Mouse (Mus musculus) ES-E14 (cell line): ENCODE data around the gene Osbpl6. TPM values are rescaled to one million over a fixed set of nuclear protein-coding genes. Genes with fewer than 3 reads are reported as not detected.

Experiments used
- DNase-seq: peaks from one replicate; pipeline ENCODE4 v3.0.0-alpha.2; 2013; ENCODE audit warnings: low read depth, low spot score
- H3K27ac ChIP-seq: 2 replicates; pipeline ENCODE4 v1.5.1; 2012; ENCODE audit warnings: low read depth, mild to moderate bottlenecking, low read length, moderate library complexity, mixed read lengths; ENCODE audit not compliant: poor library complexity, insufficient read depth, severe bottlenecking
- H3K36me3 ChIP-seq: 2 replicates; pipeline ENCODE4 v1.6.1; 2012; ENCODE audit warnings: mild to moderate bottlenecking, low read length, moderate library complexity, mixed read lengths; ENCODE audit not compliant: control insufficient read depth, poor library complexity, insufficient read depth, severe bottlenecking
- H3K4me1 ChIP-seq, 2 experiments: fragments of 150-350 bp in 1 of 2; sonication (generic) in 1 of 2; 2 replicates each; pipeline ENCODE4 v1.6.1; 2012; ENCODE audit warnings: low read length in 2 of 2, mild to moderate bottlenecking in 1 of 2, mixed read lengths in 1 of 2; ENCODE audit not compliant: control insufficient read depth in 2 of 2, insufficient read depth in 2 of 2, poor library complexity in 1 of 2
- H3K4me3 ChIP-seq, 2 experiments: fragments of 150-350 bp in 1 of 2; sonication (generic) in 1 of 2; 2 replicates each; pipeline ENCODE4 v1.5.1; 2012; ENCODE audit warnings: low read length in 2 of 2, low read depth in 1 of 2, mild to moderate bottlenecking in 1 of 2, mixed read lengths in 1 of 2; ENCODE audit not compliant: insufficient read depth in 1 of 2, poor library complexity in 1 of 2, severe bottlenecking in 1 of 2
- H3K9ac ChIP-seq: 2 replicates; pipeline ENCODE4 v1.6.1; 2012; ENCODE audit warnings: low read depth, mild to moderate bottlenecking, low read length, mixed read lengths; ENCODE audit not compliant: poor library complexity, insufficient read depth, severe bottlenecking
- H3K9me3 ChIP-seq: fragments of 150-350 bp; sonication (generic); 2 replicates; pipeline ENCODE4 v1.6.1; 2012; ENCODE audit warnings: low read depth, mild to moderate bottlenecking, low read length; ENCODE audit not compliant: control insufficient read depth, insufficient read depth
- CHD2 ChIP-seq: IDR thresholded peaks from 2 replicates; pipeline ENCODE4 v1.6.1; 2014; ENCODE audit warnings: mild to moderate bottlenecking, low read depth, low read length, inconsistent platforms
- HCFC1 ChIP-seq: IDR thresholded peaks from 2 replicates; pipeline ENCODE4 v1.6.1; 2012; ENCODE audit warnings: low read length, inconsistent platforms, borderline replicate concordance; ENCODE audit not compliant: insufficient read depth
- MAFK ChIP-seq: IDR thresholded peaks from 2 replicates; pipeline ENCODE4 v1.6.1; 2014; ENCODE audit warnings: mild to moderate bottlenecking, low read depth, low read length, inconsistent platforms; ENCODE audit not compliant: insufficient read depth
- ZC3H11A ChIP-seq: IDR thresholded peaks from 2 replicates; pipeline ENCODE4 v1.6.1; 2012; ENCODE audit warnings: low read depth, mild to moderate bottlenecking, inconsistent platforms, low read length, borderline replicate concordance
- ZNF384 ChIP-seq: IDR thresholded peaks from 2 replicates; pipeline ENCODE4 v1.6.1; 2012; ENCODE audit warnings: low read depth, low read length, inconsistent platforms
- in situ Hi-C, 2 experiments: fragments of 600-800 bp; cut with MboI; formaldehyde crosslinking; loops; one replicate each; pipeline ENCODE4 v1.15.1; 2025; ENCODE audit warnings: low sequenced_read_pairs in 2 of 2, inconsistent platforms in 1 of 2; ENCODE audit not compliant: unreplicated experiment in 2 of 2
- total RNA-seq: library from RNA; depleted of rRNA; stranded (reverse); fragments of 300-350 nt; gene quantifications from 2 replicates; pipeline ENCODE4 v1.2.3, GENCODE M21; 2012

Osbpl6 gene
- total RNA-seq, 1 experiment, result 0.45 TPM

DNA sequence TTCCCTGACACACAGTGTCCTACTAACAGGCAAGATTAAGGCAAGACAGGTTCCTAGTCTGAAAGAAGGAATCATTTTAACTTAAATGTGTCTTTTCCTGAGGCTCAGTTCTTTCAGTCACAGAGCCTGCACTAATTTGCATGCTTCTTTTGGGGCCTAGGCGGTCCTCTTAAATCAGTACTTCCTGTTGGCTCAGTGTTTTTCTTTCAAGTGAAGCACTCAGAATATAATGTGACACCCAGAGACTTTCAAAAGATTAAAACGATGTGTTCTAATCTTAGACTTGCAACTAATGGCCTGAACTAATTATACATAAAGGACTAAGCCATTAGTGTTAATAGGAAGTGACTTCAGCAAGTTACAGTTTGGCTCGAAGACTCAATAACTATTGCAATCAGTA lies 23.0 kb downstream of the Osbpl6 start:
- H3K4me3 ChIP-seq, result no peak overlapping the region
- H3K4me1 ChIP-seq, result no peaks in the 10 kb centered on the region
- H3K36me3 ChIP-seq, result no peaks in the 10 kb centered on the region
- TF ChIP-seq ZNF384 (no peak), CHD2 (no peak), MAFK (no peak), HCFC1 (no peak), ZC3H11A (no peak)
- in situ Hi-C loops, result no loop called here
- no peak overlapping the region for H3K27ac ChIP-seq
- no peak overlapping the region for H3K9ac ChIP-seq
- no peak for DNase-seq
- H3K9me3 ChIP-seq, result no peaks in the 10 kb centered on the region

DNA sequence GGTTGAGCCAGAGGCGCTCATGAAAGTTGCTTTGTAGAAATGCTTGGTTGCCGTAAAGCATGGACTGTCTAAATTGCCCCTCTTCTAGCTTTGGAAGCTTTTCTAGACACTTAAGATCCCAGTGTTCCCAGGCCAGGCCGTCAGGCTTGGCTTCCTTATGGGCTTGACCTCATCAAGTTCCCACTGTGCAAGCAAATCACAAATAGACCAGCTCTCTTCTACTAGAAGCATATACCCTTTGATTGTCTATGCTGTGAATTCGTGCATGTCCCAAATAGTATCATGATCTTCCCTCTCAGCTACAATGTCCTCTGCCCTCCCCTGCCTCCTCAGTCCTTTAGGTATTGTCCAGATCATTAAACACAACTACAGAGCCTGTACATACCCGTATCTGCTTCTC lies 23.5 kb downstream of the Osbpl6 start:
- H3K36me3 ChIP-seq, result no peaks in the 10 kb centered on the region

DNA sequence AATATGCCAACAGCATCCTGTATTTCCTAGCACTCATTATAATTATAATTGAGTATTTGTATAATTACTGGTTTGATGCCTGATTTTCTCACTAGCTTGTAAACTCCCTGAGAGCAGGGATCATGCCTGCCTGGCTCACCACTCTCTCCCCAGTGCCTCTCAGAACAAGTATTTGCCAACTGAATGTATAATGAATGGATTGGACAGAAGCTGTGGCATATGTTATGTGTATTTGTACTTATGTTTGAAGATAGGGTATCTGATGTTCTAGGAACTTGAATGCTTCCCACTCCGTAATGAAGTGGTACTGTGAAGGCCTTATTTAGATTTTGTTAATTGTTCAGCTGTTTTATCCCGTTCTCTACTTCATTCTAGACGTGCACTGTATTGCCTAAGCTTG lies 24.2 kb downstream of the Osbpl6 start:
- H3K27ac ChIP-seq, result no peak overlapping the region
- in situ Hi-C loops, result no loop called here
- H3K36me3 ChIP-seq, result no peaks in the 10 kb centered on the region
- TF ChIP-seq ZC3H11A (no peak), CHD2 (no peak), HCFC1 (no peak), MAFK (no peak), ZNF384 (no peak)
- no peak for DNase-seq
- H3K4me3 ChIP-seq, result no peak overlapping the region
- H3K9me3 ChIP-seq, result no peaks in the 10 kb centered on the region
- no peaks in the 10 kb centered on the region for H3K4me1 ChIP-seq
- H3K9ac ChIP-seq, result no peak overlapping the region

More for the DNA sequence above, 23.5 kb downstream of the Osbpl6 start:
- H3K9me3 ChIP-seq, result no peaks in the 10 kb centered on the region
- H3K27ac ChIP-seq, result no peak overlapping the region
- no peaks in the 10 kb centered on the region for H3K4me1 ChIP-seq
- no peak for DNase-seq
- in situ Hi-C loops, result no loop called here
- no peak overlapping the region for H3K4me3 ChIP-seq
- no peak overlapping the region for H3K9ac ChIP-seq
- TF ChIP-seq CHD2 (no peak), ZC3H11A (no peak), HCFC1 (no peak), ZNF384 (no peak), MAFK (no peak)

DNA sequence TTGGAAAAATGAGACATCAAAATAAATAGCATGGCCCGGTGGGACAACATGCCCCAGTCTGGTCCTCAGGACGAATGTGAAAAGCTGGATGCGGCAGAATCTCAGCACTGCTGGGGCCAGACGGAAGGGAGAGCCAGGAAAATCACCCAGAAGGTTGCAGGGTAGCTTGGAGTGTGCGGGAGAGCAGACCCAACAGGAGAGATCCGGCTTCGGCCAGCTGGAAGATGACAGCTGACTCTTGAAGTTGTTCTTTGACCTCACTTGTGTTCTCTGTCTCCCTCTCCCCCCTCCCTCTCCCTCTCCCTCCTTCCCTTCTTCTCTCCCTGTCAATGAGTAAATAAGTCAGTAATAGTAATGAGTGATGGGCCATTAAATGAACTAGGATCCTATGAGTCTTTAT lies 27.9 kb downstream of the Osbpl6 start:
- Histone ChIP-seq H3K27ac (no peak overlapping the region), H3K36me3 (no peaks in the 10 kb centered on the region), H3K4me1 (no peaks in the 10 kb centered on the region; a peak in 1 of 4 replicates), H3K9ac (no peak overlapping the region), H3K4me3 (no peak overlapping the region), H3K9me3 (no peaks in the 10 kb centered on the region)
- no peak for DNase-seq
- in situ Hi-C loops, result no loop called here
- TF ChIP-seq CHD2 (no peak), MAFK (no peak), ZC3H11A (no peak), HCFC1 (no peak), ZNF384 (no peak)

DNA sequence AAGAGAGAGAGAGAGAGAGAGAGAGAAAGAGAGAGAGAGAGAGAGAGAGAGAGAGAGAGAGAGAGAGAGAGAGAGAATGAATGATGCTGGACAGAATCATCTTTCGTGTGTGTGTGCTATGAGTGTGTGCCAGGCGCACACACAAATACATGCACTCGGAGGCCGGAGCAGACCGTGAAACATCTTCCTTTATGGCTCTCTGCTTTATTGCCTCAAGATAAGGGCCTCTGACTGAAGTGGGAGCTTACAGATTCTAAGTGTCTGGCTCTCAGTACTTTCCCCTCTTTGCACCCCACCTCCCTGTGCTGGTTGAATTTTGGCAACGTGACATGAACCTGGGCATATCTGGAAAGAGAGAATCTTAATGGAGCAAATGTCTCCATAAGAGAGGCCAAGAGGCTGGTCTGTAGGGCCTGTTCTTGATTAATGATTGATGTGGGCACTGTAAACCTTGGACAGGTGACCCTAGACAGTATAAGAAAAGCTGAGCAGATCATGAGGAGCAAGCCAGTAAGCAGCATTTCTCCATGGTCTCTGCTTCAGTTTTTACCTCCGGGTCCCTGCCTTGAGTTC lies 29.4 kb downstream of the Osbpl6 start:
- Histone ChIP-seq H3K4me3 (no peak overlapping the region), H3K27ac (no peak overlapping the region), H3K4me1 (no peaks in the 10 kb centered on the region; a peak in 1 of 4 replicates), H3K9me3 (no peaks in the 10 kb centered on the region), H3K36me3 (no peaks in the 10 kb centered on the region), H3K9ac (no peak overlapping the region)
- in situ Hi-C loops, result no loop called here
- DNase-seq, result no peak
- TF ChIP-seq ZC3H11A, result no peak
- no peak for TF ChIP-seq CHD2
- no peak for TF ChIP-seq ZNF384
- TF ChIP-seq HCFC1, result no peak
- TF ChIP-seq MAFK, result no peak
